Mouse (Mus musculus): ENCODE measurements around the gene Foxj1. TPM values are rescaled to one million over a fixed set of nuclear protein-coding genes. Genes with fewer than 3 reads are reported as not detected.

The Foxj1 gene
- polyA plus RNA-seq (2017; shearing (Covaris generic)) = not detected

GRCm38 (mm10) chr11:116335244-116336036 lies at the start of gene Foxj1:
Gene Foxj1 (minus strand): TSS chr11:116335399.

DNA sequence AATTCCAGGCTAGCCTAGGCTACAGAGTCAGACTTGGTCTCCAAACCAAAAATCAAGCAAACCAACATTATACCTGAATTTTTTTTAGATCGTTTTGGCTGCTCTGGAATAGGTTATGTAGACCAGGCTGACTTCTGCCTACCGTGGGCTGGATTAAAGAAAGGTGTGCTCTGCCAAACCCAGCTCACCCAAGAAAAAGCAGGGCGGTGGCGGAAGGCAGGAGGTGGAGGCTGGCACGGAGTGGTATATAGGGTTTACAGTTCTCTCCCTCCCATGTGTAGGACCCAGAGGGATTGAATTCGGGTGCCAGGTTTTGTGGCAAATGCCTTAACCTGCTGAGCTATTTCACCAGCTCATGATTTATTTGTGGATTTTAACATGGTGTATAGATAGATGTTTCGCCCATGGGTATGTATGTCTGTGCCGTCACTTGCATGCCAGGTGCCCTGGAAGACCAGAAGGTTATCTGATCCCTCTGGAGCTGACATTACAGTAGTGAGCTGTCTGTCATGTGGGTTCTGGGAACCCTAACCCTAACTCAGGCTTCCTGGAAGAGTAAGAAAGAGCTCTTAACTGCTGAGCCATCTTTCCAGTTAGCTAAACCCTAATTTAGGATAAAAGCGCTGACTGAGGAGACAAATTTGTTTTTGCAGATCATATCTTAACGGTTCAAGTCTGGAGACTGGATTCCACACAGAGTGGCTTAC lies 28.0 kb downstream of the Foxj1 start, which contains the start of gene Exoc7:
Gene Exoc7, minus strand, starts transcription at position 215 of the 707 bp plus-strand sequence.

DNA sequence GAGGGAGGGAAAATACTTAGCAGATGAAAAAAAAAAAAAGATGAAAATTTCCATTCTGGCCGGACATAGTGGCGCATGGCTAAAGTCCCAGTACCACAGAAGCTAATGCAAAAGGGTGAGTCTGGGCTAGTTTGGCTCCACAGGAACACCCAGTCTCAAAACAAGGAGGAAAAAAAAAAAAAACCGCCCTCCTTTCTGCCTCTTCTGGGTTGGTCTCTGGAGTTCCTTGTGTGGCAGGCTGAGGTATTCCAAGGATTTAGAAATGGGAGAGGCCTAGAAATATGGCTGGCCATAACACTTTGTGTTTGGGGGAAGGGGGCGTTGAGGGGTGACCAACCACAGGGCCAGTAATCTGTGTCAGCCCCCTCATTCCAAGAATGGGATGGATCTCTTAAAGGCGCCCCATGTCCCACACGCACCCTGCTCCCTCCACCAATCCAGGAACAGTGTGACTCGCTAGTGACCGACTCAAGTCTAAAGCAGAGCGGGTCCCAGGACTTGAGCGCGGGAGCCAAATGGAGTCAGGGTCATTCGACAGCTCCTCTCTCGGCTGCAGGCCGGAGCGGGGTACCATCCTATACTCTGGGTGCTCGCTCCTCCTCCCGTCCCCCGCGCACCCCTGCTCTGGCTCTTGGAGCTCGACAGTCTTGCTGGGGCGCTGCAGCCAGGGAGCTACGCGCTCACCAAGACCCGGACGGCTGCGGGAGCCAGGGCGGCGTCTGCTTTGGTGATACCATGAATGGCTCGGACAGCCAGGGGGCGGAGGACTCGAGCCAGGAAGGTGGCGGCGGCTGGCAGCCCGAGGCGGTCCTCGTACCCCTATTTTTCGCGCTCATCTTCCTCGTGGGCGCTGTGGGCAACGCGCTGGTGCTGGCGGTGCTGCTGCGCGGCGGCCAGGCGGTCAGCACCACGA lies 54.2 kb downstream of the Foxj1 start, which contains the start of gene Galr2:
Gene Galr2, plus strand, starts transcription at position 189 of the 913 bp plus-strand sequence.

Other genes starting within 250 kb of the Foxj1 start
- 187 TPM for gene Wbp2, start 248.4 kb downstream of the Foxj1 start, polyA plus RNA-seq (2017; shearing (Covaris generic))
- gene Trim47, start 208.2 kb downstream of the Foxj1 start, polyA plus RNA-seq (2017; shearing (Covaris generic)) = 0.61 TPM
- 16.6 TPM for gene Trim65, start 204.3 kb downstream of the Foxj1 start, polyA plus RNA-seq (2017; shearing (Covaris generic))
- 72.0 TPM for gene Mrpl38, start 196.5 kb downstream of the Foxj1 start, polyA plus RNA-seq (2017; shearing (Covaris generic))
- gene Fbf1, start 167.2 kb downstream of the Foxj1 start, polyA plus RNA-seq (2017; shearing (Covaris generic)) = 11.1 TPM
- gene Ten1, start 136.5 kb downstream of the Foxj1 start, polyA plus RNA-seq (2017; shearing (Covaris generic)) = 70.5 TPM
- gene Acox1, start 136.4 kb downstream of the Foxj1 start, polyA plus RNA-seq (2017; shearing (Covaris generic)) = 15.6 TPM
- 0.23 TPM for gene Evpl, start 97.3 kb downstream of the Foxj1 start, polyA plus RNA-seq (2017; shearing (Covaris generic))
- gene Srp68, start 61.2 kb downstream of the Foxj1 start, polyA plus RNA-seq (2017; shearing (Covaris generic)) = 74.3 TPM
- not detected for gene Galr2, start 54.5 kb downstream of the Foxj1 start, polyA plus RNA-seq (2017; shearing (Covaris generic))
- 86.8 TPM for gene Exoc7, start 28.2 kb downstream of the Foxj1 start, polyA plus RNA-seq (2017; shearing (Covaris generic))
- gene Rnf157, start 77.6 kb upstream of the Foxj1 start, polyA plus RNA-seq (2017; shearing (Covaris generic)) = 3.7 TPM
- 71.2 TPM for gene Ubald2, start 98.7 kb upstream of the Foxj1 start, polyA plus RNA-seq (2017; shearing (Covaris generic))
- not detected for gene Qrich2, start 130.8 kb upstream of the Foxj1 start, polyA plus RNA-seq (2017; shearing (Covaris generic))
- gene Prpsap1, start 158.8 kb upstream of the Foxj1 start, polyA plus RNA-seq (2017; shearing (Covaris generic)) = 152 TPM
- gene Sphk1, start 195.5 kb upstream of the Foxj1 start, polyA plus RNA-seq (2017; shearing (Covaris generic)) = 0.17 TPM
- 11.7 TPM for gene Ube2o, start 246.0 kb upstream of the Foxj1 start, polyA plus RNA-seq (2017; shearing (Covaris generic))

Measured in CD4-positive, CD25-positive, alpha-beta regulatory T cell (primary cell).